Mouse (Mus musculus) C2C12 (cell line): ENCODE data around the gene Cdipt. TPM values are rescaled to one million over a fixed set of nuclear protein-coding genes. Genes with fewer than 3 reads are reported as not detected.

Source experiments
- H3K27me3 ChIP-seq: one replicate; pipeline ENCODE4 v1.6.1; 2011; ENCODE audit not compliant: control insufficient read depth, insufficient read depth, insufficient read length
- H3K36me3 ChIP-seq: one replicate; pipeline ENCODE4 v1.6.1; 2011; ENCODE audit not compliant: control insufficient read depth, insufficient read depth
- H3K4me3 ChIP-seq: one replicate; pipeline ENCODE4 v1.5.1; 2011; ENCODE audit warnings: mild to moderate bottlenecking, control low read depth; ENCODE audit not compliant: poor library complexity, insufficient read depth, severe bottlenecking
- H3K79me2 ChIP-seq: one replicate; pipeline ENCODE4 v1.6.1; 2011; ENCODE audit not compliant: control insufficient read depth, insufficient read depth
- H3K79me3 ChIP-seq: one replicate; pipeline ENCODE4 v1.6.1; 2011; ENCODE audit warnings: low read depth, control low read depth
- H3ac ChIP-seq: one replicate; pipeline ENCODE3; 2011; ENCODE audit warnings: low read depth; ENCODE audit not compliant: control insufficient read depth, insufficient read length
- CEBPB ChIP-seq: IDR thresholded peaks from one replicate; pipeline ENCODE4 v1.6.1; 2011; ENCODE audit warnings: low read depth, mild to moderate bottlenecking, control low read depth, moderate library complexity
- CTCF ChIP-seq: IDR thresholded peaks from one replicate; pipeline ENCODE4 v1.5.1; 2011; ENCODE audit not compliant: control insufficient read depth, insufficient read depth, insufficient read length
- FOSL1 ChIP-seq: IDR thresholded peaks from one replicate; pipeline ENCODE4 v1.8.0; 2011; ENCODE audit warnings: mild to moderate bottlenecking, low read length; ENCODE audit not compliant: poor library complexity, insufficient read depth, severe bottlenecking
- MAX ChIP-seq: IDR thresholded peaks from one replicate; pipeline ENCODE4 v1.6.1; 2011; ENCODE audit warnings: mild to moderate bottlenecking, control low read depth
- MYOD1 ChIP-seq: IDR thresholded peaks from one replicate; pipeline ENCODE4 v1.6.1; 2011; ENCODE audit warnings: low read depth; ENCODE audit not compliant: control insufficient read depth, insufficient read length
- MYOG ChIP-seq: IDR thresholded peaks from one replicate; pipeline ENCODE4 v1.6.1; 2011; ENCODE audit not compliant: control insufficient read depth, insufficient read length; ENCODE audit errors: extremely low read depth
- USF1 ChIP-seq: IDR thresholded peaks from one replicate; pipeline ENCODE4 v1.6.1; 2011; ENCODE audit warnings: low read depth, mild to moderate bottlenecking, control low read depth, moderate library complexity
- polyA plus RNA-seq: library from polyadenylated mRNA; unstranded; fragments of >200 nt; fragmentation: generic; extraction: Trizol; gene quantifications from one replicate; pipeline ENCODE4 v1.2.1, GENCODE M21; 2012; ENCODE audit warnings: missing spikeins

The Cdipt gene
- polyA plus RNA-seq, 1 experiment, result 115 TPM

DNA sequence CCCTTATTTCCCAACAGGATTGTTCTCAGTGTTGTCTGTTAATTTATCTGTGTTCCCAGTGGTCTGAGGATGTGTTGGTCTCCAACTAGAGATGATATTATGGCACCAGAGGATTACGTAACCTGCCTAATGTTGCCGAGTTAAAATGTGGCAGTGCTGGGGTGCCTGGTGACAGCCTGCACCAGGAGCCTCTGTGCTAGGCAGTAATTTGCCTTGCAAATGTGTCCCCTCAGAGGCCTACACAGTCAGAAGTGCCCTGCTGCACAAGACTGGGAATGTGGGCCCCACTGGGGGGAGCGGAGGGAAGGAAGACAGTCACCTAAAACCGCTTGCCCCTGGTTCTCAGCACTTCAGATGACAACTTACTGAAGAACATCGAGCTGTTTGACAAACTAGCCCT, 33.9 kb upstream of the Cdipt start:
- no peaks in the 10 kb centered on the region for H3K79me3 ChIP-seq
- TF ChIP-seq MYOD1 (no peak), FOSL1 (no peak), USF1 (no peak), MAX (no peak), CEBPB (no peak), CTCF (no peak), MYOG (no peak)
- no peaks in the 10 kb centered on the region for H3K79me2 ChIP-seq
- no peak overlapping the region for H3ac ChIP-seq
- H3K36me3 ChIP-seq, result peaks cover 9% of the 10 kb centered on the region
- H3K27me3 ChIP-seq, result no peaks in the 10 kb centered on the region
- H3K4me3 ChIP-seq, result no peak overlapping the region

DNA sequence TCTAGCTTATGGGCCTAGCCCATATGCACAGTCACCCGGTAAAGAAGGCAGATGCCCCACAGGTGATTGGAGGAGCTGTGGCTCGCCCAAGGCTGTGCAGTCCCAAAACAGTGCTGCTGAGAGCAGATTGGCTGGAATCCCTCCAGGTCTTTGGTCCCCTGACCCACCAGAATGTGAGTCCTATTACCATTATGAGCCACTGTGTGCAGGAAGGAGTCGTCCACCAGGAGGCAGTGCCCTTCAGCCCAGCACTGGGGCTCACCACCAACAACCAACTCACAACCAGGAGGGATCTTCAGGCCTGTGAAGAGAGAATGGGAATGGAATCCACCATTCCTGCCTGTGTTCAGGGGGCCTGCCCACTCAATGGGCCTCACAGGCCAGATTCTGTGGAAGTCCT, 29.2 kb upstream of the Cdipt start:
- Histone ChIP-seq H3K79me2 (no peaks in the 10 kb centered on the region), H3K4me3 (no peak overlapping the region), H3K27me3 (peaks cover 10% of the 10 kb centered on the region), H3K36me3 (peaks cover 5% of the 10 kb centered on the region), H3ac (no peak overlapping the region), H3K79me3 (no peaks in the 10 kb centered on the region)
- no peak for TF ChIP-seq MAX
- no peak for TF ChIP-seq FOSL1
- peak; percentile 56 for TF ChIP-seq CTCF

DNA sequence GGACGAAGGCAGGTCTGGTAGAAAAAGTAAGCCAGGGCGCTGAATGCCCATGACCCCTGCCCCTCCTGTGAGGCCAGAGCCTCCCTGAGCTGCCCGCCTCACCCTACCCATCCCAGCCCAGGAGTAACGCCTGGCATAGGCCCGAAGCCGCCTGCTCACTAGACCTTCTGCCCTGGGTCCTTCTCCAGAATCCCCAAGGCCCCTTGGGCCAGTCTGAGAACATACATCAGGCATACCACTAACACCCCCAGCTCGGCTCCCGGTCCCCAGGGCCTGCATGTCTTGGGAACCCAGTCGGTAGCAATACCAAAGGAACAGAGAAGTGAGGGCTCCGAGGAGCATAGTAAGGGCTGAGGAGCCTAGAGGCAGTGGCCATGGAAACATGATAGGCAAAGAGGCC, 27.1 kb upstream of the Cdipt start:
- Histone ChIP-seq H3K79me3 (no peaks in the 10 kb centered on the region), H3K36me3 (peaks cover 5% of the 10 kb centered on the region), H3K79me2 (no peaks in the 10 kb centered on the region), H3ac (no peak overlapping the region), H3K4me3 (no peak overlapping the region), H3K27me3 (peaks cover 26% of the 10 kb centered on the region)
- TF ChIP-seq FOSL1 (no peak), MYOD1 (no peak), MAX (no peak), USF1 (no peak), CTCF (no peak), MYOG (no peak), CEBPB (no peak)

DNA sequence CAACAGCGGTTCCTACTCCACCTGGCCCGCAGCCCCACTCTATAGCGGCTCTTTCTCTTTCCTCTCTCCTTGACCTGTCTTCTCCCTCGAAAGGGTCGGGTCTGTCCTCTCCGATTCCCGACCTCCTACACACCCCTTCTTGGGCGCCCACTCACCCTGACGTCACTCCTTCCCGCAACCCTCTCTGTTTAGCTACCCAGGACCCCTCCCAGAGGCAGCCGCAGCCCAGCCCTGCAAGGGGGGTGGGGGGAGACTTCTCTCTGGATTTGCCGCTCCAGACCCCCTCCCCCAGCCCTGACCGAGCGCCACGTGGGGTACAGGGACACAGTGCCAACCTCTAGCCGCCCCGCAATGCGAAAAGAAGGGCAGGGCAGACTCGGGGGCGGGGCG, 26.3 kb upstream of the Cdipt start, which contains the start of gene Asphd1:
TSS of gene Asphd1 (minus strand) at position 180 of the 390 bp plus-strand sequence.
- H3K27me3 ChIP-seq, result peaks cover 26% of the 10 kb centered on the region

DNA sequence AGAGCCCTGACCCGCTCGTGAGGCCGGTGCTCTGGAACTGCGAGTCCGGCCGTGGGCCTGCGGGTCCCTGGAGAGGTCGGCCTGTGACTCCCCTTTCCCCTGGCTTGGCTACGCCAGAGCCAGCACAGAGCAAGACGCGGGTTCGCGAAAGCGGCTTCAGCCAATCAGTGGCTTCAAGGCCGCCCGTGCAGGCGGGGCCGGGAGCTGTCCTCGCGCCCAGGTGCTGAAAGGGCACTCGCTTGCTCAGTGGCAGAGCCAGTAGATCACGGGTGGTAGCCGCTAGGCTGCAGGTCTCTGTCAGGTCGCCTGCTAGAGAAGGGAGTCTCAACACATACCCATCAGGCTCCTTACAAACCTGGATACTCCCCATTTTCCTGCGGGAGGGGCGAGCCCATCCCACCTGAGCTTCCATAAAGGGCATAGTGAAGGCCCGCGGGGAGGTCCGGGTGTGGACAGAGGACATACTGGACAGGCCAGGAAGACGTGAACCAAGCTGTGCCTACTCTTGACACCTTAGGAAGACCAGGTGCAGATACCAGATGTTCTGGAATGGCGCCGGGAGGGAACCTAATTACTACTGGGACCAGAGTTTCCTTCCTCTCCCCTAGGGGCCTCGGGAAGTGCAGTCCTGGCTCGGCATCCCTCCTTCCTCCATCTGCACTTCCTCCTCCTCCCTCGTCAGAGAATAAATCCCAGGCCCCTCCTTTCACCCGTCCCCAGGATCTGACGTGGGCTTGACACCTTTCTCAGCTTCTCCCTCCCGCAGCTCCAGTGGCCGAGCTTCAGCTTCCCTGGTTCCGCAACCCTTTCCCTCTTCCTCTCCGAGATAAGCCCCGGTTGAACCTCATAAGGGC, 25.7 kb upstream of the Cdipt start, which contains the start of gene Sez6l2:
TSS of gene Sez6l2 (plus strand) at position 771 of the 854 bp plus-strand sequence.
- peaks cover 30% of the 10 kb centered on the region for H3K27me3 ChIP-seq

More for the DNA sequence above, 26.3 kb upstream of the Cdipt start, which contains the start of gene Asphd1:
- Histone ChIP-seq H3K79me2 (no peaks in the 10 kb centered on the region), H3K79me3 (no peaks in the 10 kb centered on the region), H3ac (peak within 1 kb of the TSS; percentile 49), H3K36me3 (peaks cover 5% of the 10 kb centered on the region), H3K4me3 (no peak within 1 kb of the TSS)
- no peak for TF ChIP-seq CTCF
- no peak for TF ChIP-seq MAX
- TF ChIP-seq MYOG, result no peak
- TF ChIP-seq FOSL1, result no peak
- TF ChIP-seq CEBPB, result no peak
- no peak for TF ChIP-seq USF1
- no peak for TF ChIP-seq MYOD1

More for the DNA sequence above, 25.7 kb upstream of the Cdipt start, which contains the start of gene Sez6l2:
- Histone ChIP-seq H3K4me3 (no peak within 1 kb of the TSS), H3K79me3 (no peaks in the 10 kb centered on the region), H3ac (peak within 1 kb of the TSS; percentile 49), H3K36me3 (peaks cover 3% of the 10 kb centered on the region), H3K79me2 (no peaks in the 10 kb centered on the region)
- TF ChIP-seq CTCF (no peak), FOSL1 (no peak), MAX (peak; percentile 68), MYOG (no peak), CEBPB (no peak), USF1 (no peak), MYOD1 (no peak)
